Comparison of ENCODE assay signal across 9 mouse cellular contexts in genomic region chr8:26380668-26381067, GRCm38 (mm10).
DNase-seq lines count a peak whose midpoint lies in the region; TF ChIP-seq lines count a peak whose summit lies in the region.
"Had no signal": no experiment of that assay in that cellular context is flagged by ENCODE, and none has a peak within 500 bp of the region (broad histone marks: within the 10 kb centered on the region; RNA-seq: fewer than 3 reads in every experiment).

No protein-coding gene starts in this region.

- H3K36me3 ChIP-seq in heart, embryonic 10.5 days = no peaks in the 10 kb centered on the region
- H3K36me3 ChIP-seq in CH12.LX (replicated peaks in 1 of 2; ENCODE audit: control insufficient read depth in 1 of 2, insufficient read depth in 1 of 2, low read length in 1 of 2) = no peaks in the 10 kb centered on the region
- H3K36me3 ChIP-seq: liver, embryonic 13.5 days had no signal

- no peak for TF ChIP-seq POLR2A in CH12.LX (IDR thresholded peaks at IDR 0.05; ENCODE audit: low read depth, low read length)

- H3K4me2 ChIP-seq in CH12.LX (ENCODE audit: insufficient read depth, low read depth, poor library complexity, severe bottlenecking) = no peak overlapping the region
- H3K4me2 ChIP-seq: liver, embryonic 13.5 days had no signal

- H3K27ac ChIP-seq in heart, embryonic 10.5 days = no peak overlapping the region
- no peak overlapping the region for H3K27ac ChIP-seq in CH12.LX (ENCODE audit: insufficient read depth, low read depth)
- no peak overlapping the region; the same call in 1 of the 2 replicates for H3K27ac ChIP-seq in gastrocnemius, adult 2 months
- H3K27ac ChIP-seq in layer of hippocampus, adult 2 months = no peak overlapping the region
- H3K27ac ChIP-seq: liver, embryonic 13.5 days had no signal

- no peaks in the 10 kb centered on the region for H3K27me3 ChIP-seq in heart, embryonic 10.5 days (ENCODE audit: insufficient read depth, poor library complexity, severe bottlenecking)
- H3K27me3 ChIP-seq in CH12.LX (replicated peaks) = no peaks in the 10 kb centered on the region
- H3K27me3 ChIP-seq: liver, embryonic 13.5 days had no signal

- in situ Hi-C loops in CH12.LX (cut with MboI; ENCODE audit: low pct_ligation_motif_present, low pct_unique_long_range_greater_than_20kb, low sequenced_read_pairs) = no loop called here

- H3K9ac ChIP-seq in CH12.LX (ENCODE audit: insufficient read depth, low read depth) = no peak overlapping the region
- H3K9ac ChIP-seq: liver, embryonic 13.5 days had no signal

- peaks cover 6% of the 10 kb centered on the region for H3K4me1 ChIP-seq in heart, embryonic 10.5 days
- H3K4me1 ChIP-seq in CH12.LX (ENCODE audit: control insufficient read depth in 1 of 2, insufficient read depth in 2 of 2) = peaks cover 4 to 7% of the 10 kb centered on the region in 2 experiments; a peak in 3 of 4 replicates
- H3K4me1 ChIP-seq: liver, embryonic 13.5 days had no signal

- no peaks in the 10 kb centered on the region; the same call in 1 of the 2 replicates for H3K9me3 ChIP-seq in heart, embryonic 10.5 days
- peaks cover 11% of the 10 kb centered on the region for H3K9me3 ChIP-seq in CH12.LX (replicated peaks; ENCODE audit: low read length)
- H3K9me3 ChIP-seq: liver, embryonic 13.5 days had no signal

- TF ChIP-seq CTCF in CH12.LX (conservative IDR thresholded peaks at IDR 0.05 in 1 of 2, IDR thresholded peaks at IDR 0.05 in 1 of 2; ENCODE audit: low read depth in 2 of 2, low read length in 2 of 2) = peak; percentile 79 to 82
- peak; percentile 91 for TF ChIP-seq CTCF in gastrocnemius, adult 2 months (IDR thresholded peaks at IDR 0.05)
- TF ChIP-seq CTCF in layer of hippocampus, adult 2 months (conservative IDR thresholded peaks at IDR 0.05) = peak; percentile 93

- dilution Hi-C loops in CH12.LX (cut with MboI; ENCODE audit: extremely low pct_ligation_motif_present, extremely low pct_unique_long_range_greater_than_20kb, low sequenced_read_pairs) = no loop called here

- WGBS in heart, embryonic 10.5 days = 32% methylated on average over 3 of the region's 3 CpGs

- peak; percentile 94 for DNase-seq in heart, adult 11 months
- no peak for DNase-seq in heart, embryonic 10.5 days (ENCODE audit: low spot score)
- peak; percentile 63 for DNase-seq in CH12.LX (ENCODE audit: extremely low read depth)
- DNase-seq in cerebellum, adult 11-12 months = peak; percentile 49
- DNase-seq in gastrocnemius, adult 2 months = peak; percentile 51
- DNase-seq in layer of hippocampus, adult 2 months (ENCODE audit: low spot score in 2 of 2) = peak; percentile 56 to 84
- DNase-seq in lung, postnatal 36 days = peak; percentile 80
- peak; percentile 79 for DNase-seq in testis, postnatal 10 days (ENCODE audit: low spot score)
- DNase-seq: liver, embryonic 13.5 days had no signal

- intact Hi-C loops in gastrocnemius, adult 2 months (cut with DNase I) = loop anchor here (1.0 to 5.0 kb wide), 3 partner anchors 33 to 601 kb away; no protein-coding TSS in a partner anchor

- H3K4me3 ChIP-seq in heart, embryonic 10.5 days = no peak overlapping the region
- no peak overlapping the region for H3K4me3 ChIP-seq in CH12.LX (replicated peaks in 1 of 3; ENCODE audit: low read depth in 2 of 3, low read length in 2 of 3, poor library complexity in 1 of 3)
- no peak overlapping the region for H3K4me3 ChIP-seq in gastrocnemius, adult 2 months
- no peak overlapping the region for H3K4me3 ChIP-seq in layer of hippocampus, adult 2 months
- H3K4me3 ChIP-seq: liver, embryonic 13.5 days had no signal

- peak; percentile 62 for TF ChIP-seq RAD21 in CH12.LX (IDR thresholded peaks at IDR 0.05; ENCODE audit: low read depth, low read length)

- TF ChIP-seq EP300 in CH12.LX (IDR thresholded peaks at IDR 0.05; ENCODE audit: low read length) = no peak

- no peaks in the 10 kb centered on the region for H3K79me2 ChIP-seq in CH12.LX (replicated peaks; ENCODE audit: control insufficient read depth, extremely low read depth, insufficient read depth, poor library complexity, severe bottlenecking)

TF ChIP-seq in CH12.LX, 34 proteins besides CTCF, POLR2A, EP300 and RAD21:
- TF ChIP-seq ZKSCAN1 (IDR thresholded peaks at IDR 0.05; ENCODE audit: borderline replicate concordance, low read depth, low read length) (peak; percentile 94), BHLHE40 (IDR thresholded peaks at IDR 0.05; ENCODE audit: low read depth, low read length) (no peak), ZC3H11A (IDR thresholded peaks at IDR 0.05; ENCODE audit: low read depth, low read length) (no peak), USF1 (IDR thresholded peaks at IDR 0.05; ENCODE audit: low read depth, low read length) (no peak), ETS1 (conservative IDR thresholded peaks at IDR 0.05; ENCODE audit: low read depth, low read length) (no peak), SMC3 (IDR thresholded peaks at IDR 0.05; ENCODE audit: low read depth, low read length) (peak; percentile 85), KAT2A (IDR thresholded peaks at IDR 0.05; ENCODE audit: insufficient replicate concordance, low read length) (no peak), MAZ (IDR thresholded peaks at IDR 0.05; ENCODE audit: low read depth, low read length) (no peak), MAFK (IDR thresholded peaks at IDR 0.05; ENCODE audit: insufficient replicate concordance, low read length) (no peak), RCOR1 (conservative IDR thresholded peaks at IDR 0.05; ENCODE audit: low read depth, low read length) (no peak), ZNF384 (IDR thresholded peaks at IDR 0.05; ENCODE audit: low read depth, low read length) (no peak), POLR2AphosphoS2 (IDR thresholded peaks at IDR 0.05; ENCODE audit: low read depth, low read length) (no peak)
